Mouse (Mus musculus): ENCODE results near the gene Safb. TPM values are rescaled to one million over a fixed set of nuclear protein-coding genes. Genes with fewer than 3 reads are reported as not detected.
A peak's percentile ranks its signal among the peaks of the same experiment; 100 is the strongest.

The Safb gene
- polyA plus RNA-seq, 1 experiment from 2014 or later: 183 TPM

GRCm38 (mm10) chr17:56567370-56567769 is 17.3 kb upstream of the Safb start:
- no peaks in the 10 kb centered on the region for H3K9me3 ChIP-seq (replicated peaks)
- no peaks in the 10 kb centered on the region for H3K4me1 ChIP-seq
- 98% methylated on average over 4 of the region's 4 CpGs for WGBS
- H3K27me3 ChIP-seq (ENCODE audit: low read depth, poor library complexity, severe bottlenecking): no peaks in the 10 kb centered on the region
- H3K27ac ChIP-seq: no peak overlapping the region
- DNase-seq (ENCODE audit: low spot score): no peak
- H3K4me3 ChIP-seq: no peak overlapping the region
- peaks cover 100% of the 10 kb centered on the region for H3K36me3 ChIP-seq

GRCm38 (mm10) chr17:56570287-56570686 is 14.3 kb upstream of the Safb start:
- 94% methylated on average over 4 of the region's 4 CpGs for WGBS
- Histone ChIP-seq H3K27ac (no peak overlapping the region), H3K4me1 (no peaks in the 10 kb centered on the region), H3K36me3 (peaks cover 98% of the 10 kb centered on the region), H3K9me3 (replicated peaks) (no peaks in the 10 kb centered on the region), H3K4me3 (no peak overlapping the region), H3K27me3 (ENCODE audit: low read depth, poor library complexity, severe bottlenecking) (no peaks in the 10 kb centered on the region)
- no peak for DNase-seq (ENCODE audit: low spot score)

- DNase-seq (ENCODE audit: low spot score): no peak
- Histone ChIP-seq H3K4me1 (no peaks in the 10 kb centered on the region), H3K4me3 (no peak overlapping the region), H3K9me3 (replicated peaks) (no peaks in the 10 kb centered on the region), H3K27me3 (ENCODE audit: low read depth, poor library complexity, severe bottlenecking) (no peaks in the 10 kb centered on the region), H3K36me3 (peaks cover 95% of the 10 kb centered on the region), H3K27ac (no peak overlapping the region)
- WGBS: 86% methylated on average over 1 of the region's 1 CpGs
Observed at GRCm38 (mm10) chr17:56572154-56572553, 12.5 kb upstream of the Safb start.

- Histone ChIP-seq H3K9me3 (replicated peaks) (no peaks in the 10 kb centered on the region), H3K27me3 (ENCODE audit: low read depth, poor library complexity, severe bottlenecking) (no peaks in the 10 kb centered on the region), H3K4me1 (no peaks in the 10 kb centered on the region), H3K36me3 (peaks cover 95% of the 10 kb centered on the region), H3K4me3 (no peak overlapping the region), H3K27ac (no peak overlapping the region)
- no peak for DNase-seq (ENCODE audit: low spot score)
- 97% methylated on average over 3 of the region's 3 CpGs for WGBS
Observed at GRCm38 (mm10) chr17:56572939-56573338, 11.7 kb upstream of the Safb start.

GRCm38 (mm10) chr17:56583071-56583470 is 1.6 kb upstream of the Safb start:
- Histone ChIP-seq H3K9me3 (replicated peaks) (no peaks in the 10 kb centered on the region), H3K4me1 (peaks cover 44% of the 10 kb centered on the region), H3K4me3 (peak overlapping the region; percentile 94), H3K27me3 (ENCODE audit: low read depth, poor library complexity, severe bottlenecking) (no peaks in the 10 kb centered on the region), H3K27ac (peak overlapping the region; percentile 96), H3K36me3 (peaks cover 74% of the 10 kb centered on the region)
- DNase-seq (ENCODE audit: low spot score): no peak
- WGBS: 77% methylated on average over 1 of the region's 1 CpGs

GRCm38 (mm10) chr17:56583611-56584256 is 891 bp upstream of the Safb start:
- peaks cover 45% of the 10 kb centered on the region for H3K4me1 ChIP-seq
- no peaks in the 10 kb centered on the region for H3K9me3 ChIP-seq (replicated peaks)
- H3K36me3 ChIP-seq: peaks cover 74% of the 10 kb centered on the region
- no peak for DNase-seq (ENCODE audit: low spot score)
- H3K27me3 ChIP-seq (ENCODE audit: low read depth, poor library complexity, severe bottlenecking): no peaks in the 10 kb centered on the region
- 5% methylated on average over 33 of the region's 33 CpGs for WGBS
- peak overlapping the region; percentile 96 for H3K27ac ChIP-seq
- H3K4me3 ChIP-seq: peak overlapping the region; percentile 94

GRCm38 (mm10) chr17:56585171-56585821 is 671 bp downstream of the Safb start:
- under 1% methylated on average over 61 of the region's 61 CpGs for WGBS
- H3K27ac ChIP-seq: peak overlapping the region; percentile 96
- H3K4me3 ChIP-seq: peak overlapping the region; percentile 94
- no peaks in the 10 kb centered on the region for H3K9me3 ChIP-seq (replicated peaks)
- H3K27me3 ChIP-seq (ENCODE audit: low read depth, poor library complexity, severe bottlenecking): no peaks in the 10 kb centered on the region
- H3K36me3 ChIP-seq: peaks cover 74% of the 10 kb centered on the region
- DNase-seq (ENCODE audit: low spot score): peak; percentile 71
- H3K4me1 ChIP-seq: peaks cover 45% of the 10 kb centered on the region

- 90% methylated on average over 1 of the region's 1 CpGs for whole genome bisulfite sequencing
- H3K36me3 ChIP-seq: peaks cover 74% of the 10 kb centered on the region
- no peaks in the 10 kb centered on the region for H3K9me3 ChIP-seq (replicated peaks)
- peaks cover 31% of the 10 kb centered on the region for H3K4me1 ChIP-seq
- no peak for DNase-seq (ENCODE audit: low spot score)
- no peak overlapping the region for H3K27ac ChIP-seq
- H3K27me3 ChIP-seq (ENCODE audit: low read depth, poor library complexity, severe bottlenecking): no peaks in the 10 kb centered on the region
- H3K4me3 ChIP-seq: no peak overlapping the region
Observed at GRCm38 (mm10) chr17:56587773-56588172, 3.1 kb downstream of the Safb start.

GRCm38 (mm10) chr17:56588921-56589320 is 4.3 kb downstream of the Safb start:
- H3K27ac ChIP-seq: no peak overlapping the region
- WGBS: 96% methylated on average over 4 of the region's 4 CpGs
- H3K4me1 ChIP-seq: peaks cover 22% of the 10 kb centered on the region
- no peak for DNase-seq (ENCODE audit: low spot score)
- H3K36me3 ChIP-seq: peaks cover 82% of the 10 kb centered on the region
- no peaks in the 10 kb centered on the region for H3K9me3 ChIP-seq (replicated peaks)
- H3K27me3 ChIP-seq (ENCODE audit: low read depth, poor library complexity, severe bottlenecking): no peaks in the 10 kb centered on the region
- H3K4me3 ChIP-seq: no peak overlapping the region

GRCm38 (mm10) chr17:56592553-56592952 is 7.9 kb downstream of the Safb start:
- Histone ChIP-seq H3K27ac (no peak overlapping the region), H3K36me3 (peaks cover 100% of the 10 kb centered on the region), H3K4me3 (no peak overlapping the region), H3K27me3 (ENCODE audit: low read depth, poor library complexity, severe bottlenecking) (no peaks in the 10 kb centered on the region), H3K4me1 (peaks cover 6% of the 10 kb centered on the region; the same call in 1 of the 2 replicates), H3K9me3 (replicated peaks) (no peaks in the 10 kb centered on the region)
- no peak for DNase-seq (ENCODE audit: low spot score)

- Histone ChIP-seq H3K9me3 (replicated peaks) (no peaks in the 10 kb centered on the region), H3K36me3 (peaks cover 97% of the 10 kb centered on the region), H3K4me1 (no peaks in the 10 kb centered on the region), H3K27ac (no peak overlapping the region), H3K27me3 (ENCODE audit: low read depth, poor library complexity, severe bottlenecking) (no peaks in the 10 kb centered on the region), H3K4me3 (no peak overlapping the region)
- no peak for DNase-seq (ENCODE audit: low spot score)
- 95% methylated on average over 8 of the region's 8 CpGs for WGBS
Observed at GRCm38 (mm10) chr17:56593527-56594271, 9.1 kb downstream of the Safb start.

GRCm38 (mm10) chr17:56603186-56604069 is 18.8 kb downstream of the Safb start:
- no peaks in the 10 kb centered on the region for H3K9me3 ChIP-seq (replicated peaks)
- no peak for DNase-seq (ENCODE audit: low spot score)
- H3K27ac ChIP-seq: no peak overlapping the region
- no peak overlapping the region for H3K4me3 ChIP-seq
- H3K36me3 ChIP-seq: peaks cover 94% of the 10 kb centered on the region
- WGBS: 96% methylated on average over 28 of the region's 28 CpGs
- no peaks in the 10 kb centered on the region for H3K27me3 ChIP-seq (ENCODE audit: low read depth, poor library complexity, severe bottlenecking)
- peaks cover 10% of the 10 kb centered on the region for H3K4me1 ChIP-seq

Measured in limb, embryonic 10.5 days (tissue).